Mouse (Mus musculus) ovary, adult 2 months (tissue): Measurements from ENCODE around the gene Sh3bp5. TPM values are rescaled to one million over a fixed set of nuclear protein-coding genes. Genes with fewer than 3 reads are reported as not detected.

Source experiments
- polyA plus RNA-seq: library from polyadenylated mRNA; depleted of rRNA; stranded (reverse); fragments of >200 nt; gene quantifications from 2 replicates; pipeline ENCODE4 v1.2.3, GENCODE M21; 2012; rRNA removed

Sh3bp5 gene
- polyA plus RNA-seq, result 33.6 and 34.0 TPM in 2 replicates

GRCm38 (mm10) chr14:31435930-31436693 is at the start of gene Sh3bp5:
Gene Sh3bp5, minus strand, starts transcription at chr14:31436078.

GRCm38 (mm10) chr14:31336369-31337155 is 99.3 kb downstream of the Sh3bp5 start, which contains the start of gene Capn7:
Gene Capn7, plus strand, starts transcription at chr14:31336638.

GRCm38 (mm10) chr14:31323849-31324792 is 111.8 kb downstream of the Sh3bp5 start, which contains the start of gene Dnah1:
Gene Dnah1, minus strand, starts transcription at chr14:31323896.

Other genes starting within 250 kb of the Sh3bp5 start
- 0.57 and 1.1 TPM in 2 replicates for gene Tnnc1, start 227.8 kb downstream of the Sh3bp5 start, polyA plus RNA-seq
- gene Nisch, start 219.1 kb downstream of the Sh3bp5 start, polyA plus RNA-seq, result 521 and 546 TPM in 2 replicates
- 27.2 and 32.3 TPM in 2 replicates for gene Sema3g, start 218.2 kb downstream of the Sh3bp5 start, polyA plus RNA-seq
- gene Phf7, start 184.8 kb downstream of the Sh3bp5 start, polyA plus RNA-seq, result 4.6 and 4.7 TPM in 2 replicates
- gene Bap1, start 184.6 kb downstream of the Sh3bp5 start, polyA plus RNA-seq, result 65.6 and 92.0 TPM in 2 replicates
- gene Dnah1, start 112.2 kb downstream of the Sh3bp5 start, polyA plus RNA-seq, result 5.8 and 7.6 TPM in 2 replicates
- 10.3 and 13.6 TPM in 2 replicates for gene Capn7, start 99.4 kb downstream of the Sh3bp5 start, polyA plus RNA-seq
- gene Eaf1, start 58.3 kb upstream of the Sh3bp5 start, polyA plus RNA-seq, result 34.9 and 54.4 TPM in 2 replicates
- 7.1 and 7.5 TPM in 2 replicates for gene Mettl6, start 59.0 kb upstream of the Sh3bp5 start, polyA plus RNA-seq
- 0.41 and 0.54 TPM in 2 replicates for gene Colq, start 155.3 kb upstream of the Sh3bp5 start, polyA plus RNA-seq
- gene Gm49387, start 204.8 kb upstream of the Sh3bp5 start, polyA plus RNA-seq, result not detected in 2 replicates
- gene Btd, start 204.9 kb upstream of the Sh3bp5 start, polyA plus RNA-seq, result 41.8 and 61.0 TPM in 2 replicates
- gene Hacl1, start 205.2 kb upstream of the Sh3bp5 start, polyA plus RNA-seq, result 8.0 and 10.3 TPM in 2 replicates